Mouse (Mus musculus) bone marrow macrophage, adult 2 months (primary cell): ENCODE results near the gene Myef2.

Source experiments
- CTCF ChIP-seq: IDR thresholded peaks from 2 replicates; pipeline ENCODE4 v1.5.1; 2012; ENCODE audit warnings: low read depth, mild to moderate bottlenecking, low read length, moderate library complexity
- POLR2A ChIP-seq: IDR thresholded peaks from 2 replicates; pipeline ENCODE4 v1.6.1; 2012; ENCODE audit warnings: mild to moderate bottlenecking, low read depth, low read length, borderline replicate concordance

DNA sequence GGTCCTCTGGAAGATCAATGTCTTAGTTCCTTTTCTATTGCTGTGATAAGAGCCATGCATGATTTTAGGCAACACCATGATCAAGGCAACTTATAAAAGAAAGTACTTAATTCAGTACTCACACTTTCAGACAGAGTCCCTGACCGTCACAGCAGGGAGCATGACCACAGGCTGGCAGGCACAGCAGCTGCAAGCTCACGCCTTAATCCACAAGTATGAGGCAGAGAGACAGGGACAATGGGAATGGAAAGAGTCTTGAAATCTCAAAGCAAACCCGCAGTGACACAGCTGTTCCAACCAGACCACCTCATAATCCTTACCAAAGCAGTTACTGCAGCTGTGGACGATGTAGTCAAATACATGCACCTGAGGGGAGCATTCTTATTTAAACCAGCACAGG, 10.7 kb upstream of the Myef2 start:
- TF ChIP-seq CTCF: no peak
- no peak for TF ChIP-seq POLR2A
